Mouse (Mus musculus): Measurements from ENCODE around the gene Ugp2. TPM values are rescaled to one million over a fixed set of nuclear protein-coding genes. Genes with fewer than 3 reads are reported as not detected.

Gene Ugp2
- total and polyA plus RNA-seq, 3 experiments, result 5.9 to 6.3 TPM; not detected in 1

- Histone ChIP-seq H3K9ac (ENCODE audit: control insufficient read depth, low read depth, low read length, poor library complexity, severe bottlenecking) (no peak overlapping the region), H3K4me3 (ENCODE audit: control insufficient read depth in 1 of 2, insufficient read depth in 1 of 2, low read depth in 2 of 2, low read length in 2 of 2) (no peak overlapping the region), H3K9me3 (replicated peaks; ENCODE audit: insufficient read depth, low read length) (no peaks in the 10 kb centered on the region), H3K27ac (ENCODE audit: control insufficient read depth, low read depth, low read length) (no peak overlapping the region), H3K27me3 (ENCODE audit: control insufficient read depth in 1 of 2, insufficient read depth in 2 of 2, low read length in 2 of 2) (no peaks in the 10 kb centered on the region), H3K4me1 (ENCODE audit: control insufficient read depth in 1 of 2, insufficient read depth in 2 of 2, low read length in 2 of 2) (peaks cover 7 to 13% of the 10 kb centered on the region in 2 experiments), H3K79me2 (ENCODE audit: control insufficient read depth, insufficient read depth, low read length, poor library complexity) (no peaks in the 10 kb centered on the region), H3K36me3 (ENCODE audit: control insufficient read depth in 1 of 2, insufficient read depth in 2 of 2, low read length in 2 of 2) (peaks cover 0 to 11% of the 10 kb centered on the region in 2 experiments; a peak in 2 of 4 replicates)
- peak; percentile 58 for DNase-seq (ENCODE audit: low read depth, low spot score)
- TF ChIP-seq RCOR1 (IDR thresholded peaks at IDR 0.05; ENCODE audit: low read depth, low read length) (peak; percentile 88), TCF12 (IDR thresholded peaks at IDR 0.05; ENCODE audit: low read depth, low read length) (peak; percentile 81), GATA1 (IDR thresholded peaks at IDR 0.05; ENCODE audit: low read depth, low read length) (peak; percentile 85), NELFE (IDR thresholded peaks at IDR 0.05; ENCODE audit: low read depth, low read length) (no peak), GABPA (IDR thresholded peaks at IDR 0.05; ENCODE audit: low read depth, low read length) (no peak), USF1 (IDR thresholded peaks at IDR 0.05; ENCODE audit: low read depth, low read length) (no peak), ELF1 (IDR thresholded peaks at IDR 0.05; ENCODE audit: low read depth, low read length) (no peak), HCFC1 (IDR thresholded peaks at IDR 0.05; ENCODE audit: low read depth, low read length) (no peak), USF2 (IDR thresholded peaks at IDR 0.05; ENCODE audit: borderline replicate concordance in 1 of 2, insufficient read depth in 1 of 2, low read depth in 1 of 2, low read length in 2 of 2) (no peak), TBP (IDR thresholded peaks at IDR 0.05; ENCODE audit: low read depth, low read length) (no peak), NRF1 (IDR thresholded peaks at IDR 0.05; ENCODE audit: insufficient read depth, low read depth, low read length, poor library complexity, severe bottlenecking) (no peak), ZC3H11A (IDR thresholded peaks at IDR 0.05; ENCODE audit: low read depth, low read length) (no peak), MAZ (IDR thresholded peaks at IDR 0.05; ENCODE audit: low read depth, low read length) (0 out of 2 replicates have a peak, but pooled peaks have one; percentile 32), MYC (IDR thresholded peaks at IDR 0.05; ENCODE audit: low read depth, low read length) (no peak), SIN3A (IDR thresholded peaks at IDR 0.05; ENCODE audit: low read length) (peak; percentile 62), MXI1 (IDR thresholded peaks at IDR 0.05; ENCODE audit: low read depth, low read length) (peak; percentile 30; the same call in 1 of the 2 replicates), CTCF (IDR thresholded peaks at IDR 0.05 in 2 of 3, conservative IDR thresholded peaks at IDR 0.05 in 1 of 3; ENCODE audit: control insufficient read depth in 1 of 3, insufficient read depth in 1 of 3, low read depth in 2 of 3, low read length in 3 of 3, poor library complexity in 1 of 3, severe bottlenecking in 1 of 3) (no peak), JUND (IDR thresholded peaks at IDR 0.05; ENCODE audit: low read depth, low read length) (no peak), POLR2A (IDR thresholded peaks at IDR 0.05; ENCODE audit: control insufficient read depth in 1 of 2, insufficient read depth in 1 of 2, low read depth in 1 of 2, low read length in 2 of 2, poor library complexity in 1 of 2) (no peak), KAT2A (conservative IDR thresholded peaks at IDR 0.05; ENCODE audit: low read depth, low read length) (no peak), MAX (IDR thresholded peaks at IDR 0.05; ENCODE audit: low read length) (no peak), MYB (IDR thresholded peaks at IDR 0.05; ENCODE audit: low read depth, low read length) (no peak), EP300 (IDR thresholded peaks at IDR 0.05; ENCODE audit: low read depth in 1 of 2, low read length in 2 of 2) (peak; percentile 81 to 85), ZKSCAN1 (IDR thresholded peaks at IDR 0.05; ENCODE audit: low read depth, low read length) (0 out of 2 replicates have a peak, but pooled peaks have one; percentile 14), UBTF (IDR thresholded peaks at IDR 0.05; ENCODE audit: borderline replicate concordance, insufficient read depth, low read depth, low read length) (no peak), POLR2AphosphoS2 (IDR thresholded peaks at IDR 0.05; ENCODE audit: low read length) (no peak), BHLHE40 (IDR thresholded peaks at IDR 0.05; ENCODE audit: borderline replicate concordance, low read depth, low read length) (no peak), TAL1 (IDR thresholded peaks at IDR 0.05; ENCODE audit: low read length) (no peak), SMC3 (IDR thresholded peaks at IDR 0.05; ENCODE audit: low read depth, low read length) (no peak), RAD21 (IDR thresholded peaks at IDR 0.05; ENCODE audit: low read depth, low read length) (no peak), CHD2 (IDR thresholded peaks at IDR 0.05; ENCODE audit: low read length) (no peak), CHD1 (IDR thresholded peaks at IDR 0.05; ENCODE audit: low read depth, low read length) (no peak), E2F4 (IDR thresholded peaks at IDR 0.05; ENCODE audit: borderline replicate concordance, low read depth, low read length) (no peak), MAFK (IDR thresholded peaks at IDR 0.05; ENCODE audit: borderline replicate concordance, low read depth, low read length) (peak; percentile 58; the same call in 1 of the 2 replicates), POLR2AphosphoS5 (IDR thresholded peaks at IDR 0.05; ENCODE audit: borderline replicate concordance, low read depth, low read length) (no peak), ETS1 (IDR thresholded peaks at IDR 0.05; ENCODE audit: low read depth, low read length) (peak; percentile 74), MEF2A (IDR thresholded peaks at IDR 0.05; ENCODE audit: extremely low read depth, insufficient replicate concordance, low read depth, low read length, poor library complexity, severe bottlenecking) (no peak), ZMIZ1 (IDR thresholded peaks at IDR 0.05; ENCODE audit: low read depth, low read length) (no peak)
Measured at GRCm38 (mm10) chr11:21343490-21343889, 27.5 kb downstream of the Ugp2 start.
